Mouse (Mus musculus): Measurements from ENCODE around the gene Pcnx3. TPM values are rescaled to one million over a fixed set of nuclear protein-coding genes. Genes with fewer than 3 reads are reported as not detected.
A peak's percentile ranks its signal among the peaks of the same experiment; 100 is the strongest.
"Not testable (repeated sequence)": the region's sequence is repeated elsewhere in the genome, so short reads cannot be mapped to it uniquely, and the experiment has no call there.

Gene Pcnx3
- polyA plus RNA-seq, 1 experiment from 2014 or later: 16.4 TPM

DNA sequence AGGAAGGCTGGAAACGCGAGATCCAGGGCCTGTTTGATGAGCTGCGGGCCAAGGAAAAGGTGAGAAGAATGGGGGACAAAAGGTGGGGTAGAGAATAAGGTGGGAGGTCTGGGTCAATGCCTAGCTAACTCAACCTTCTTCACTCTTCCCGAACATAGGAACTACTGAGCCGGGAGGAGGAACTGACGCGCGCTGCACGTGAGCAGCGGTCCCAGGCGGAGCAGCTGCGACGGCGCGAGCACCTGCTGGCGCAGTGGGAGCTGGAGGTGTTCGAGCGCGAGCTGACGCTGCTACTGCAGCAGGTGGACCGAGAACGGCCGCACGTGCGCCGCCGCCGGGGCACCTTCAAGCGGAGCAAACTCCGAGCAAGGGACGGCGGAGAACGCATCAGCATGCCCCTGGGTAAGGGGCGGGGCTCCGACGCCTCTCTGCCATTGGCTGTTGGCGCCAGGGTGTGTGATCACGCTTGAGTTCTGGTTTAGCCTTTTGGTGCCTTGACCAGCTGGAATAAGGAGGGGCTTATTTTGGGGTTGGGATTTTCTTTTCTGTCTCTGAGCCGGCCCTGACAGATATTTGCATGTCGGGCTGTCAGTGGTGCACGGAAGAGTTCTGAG lies 7.2 kb upstream of the Pcnx3 start:
- Histone ChIP-seq H3K27ac (no peak overlapping the region), H3K36me3 (ENCODE audit: inconsistent target) (peaks cover 56% of the 10 kb centered on the region), H3K79me2 (ENCODE audit: inconsistent target) (peaks cover 57% of the 10 kb centered on the region), H3K4me3 (ENCODE audit: inconsistent target) (no peak overlapping the region)
- WGBS (ENCODE audit: missing documents): 95% methylated on average over 22 of the region's 41 CpGs

DNA sequence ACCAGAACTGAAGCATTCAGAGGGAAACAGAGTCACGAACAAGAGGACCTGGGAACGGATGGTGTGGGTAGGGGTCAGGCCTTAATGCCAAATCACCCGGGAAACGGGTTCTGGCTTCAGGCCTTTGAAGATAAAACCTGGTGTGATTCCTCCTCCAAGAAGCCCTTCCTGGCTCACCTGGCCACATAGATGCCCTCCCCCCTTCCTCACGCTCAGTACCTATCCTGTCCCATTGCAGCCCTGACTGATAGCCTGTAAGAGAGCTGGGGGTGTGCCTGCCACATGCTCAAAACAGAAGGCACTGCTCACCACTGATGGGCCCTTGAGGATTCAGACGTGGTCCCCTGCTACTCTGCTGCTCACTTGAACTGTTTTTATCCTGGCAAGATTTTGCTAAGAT lies 5.1 kb upstream of the Pcnx3 start:
- Histone ChIP-seq H3K36me3 (ENCODE audit: inconsistent target) (peaks cover 35% of the 10 kb centered on the region), H3K79me2 (ENCODE audit: inconsistent target) (peaks cover 71% of the 10 kb centered on the region), H3K4me3 (ENCODE audit: inconsistent target) (no peak overlapping the region), H3K27ac (peak overlapping the region; percentile 96; the same call in 1 of the 2 replicates)
- WGBS (ENCODE audit: missing documents): 86% methylated on average over 6 of the region's 6 CpGs

- peak overlapping the region; percentile 76 for H3K4me3 ChIP-seq (ENCODE audit: inconsistent target)
- 25% methylated on average over 10 of the region's 10 CpGs for WGBS (ENCODE audit: missing documents)
- H3K79me2 ChIP-seq (ENCODE audit: inconsistent target): peaks cover 70% of the 10 kb centered on the region
- peaks cover 27% of the 10 kb centered on the region for H3K36me3 ChIP-seq (ENCODE audit: inconsistent target)
- H3K27ac ChIP-seq: peak overlapping the region; percentile 96
These were observed 4.2 kb upstream of the Pcnx3 start for GRCm38 (mm10) chr19:5692913-5693396.

- peaks cover 20% of the 10 kb centered on the region; the same call in 1 of the 2 replicates for H3K36me3 ChIP-seq (ENCODE audit: inconsistent target)
- H3K79me2 ChIP-seq (ENCODE audit: inconsistent target): peaks cover 69% of the 10 kb centered on the region
- H3K4me3 ChIP-seq (ENCODE audit: inconsistent target): peak overlapping the region; percentile 76
- H3K27ac ChIP-seq: peak overlapping the region; percentile 96
- 1% methylated on average over 8 of the region's 10 CpGs for WGBS (ENCODE audit: missing documents)
These were observed 3.6 kb upstream of the Pcnx3 start for GRCm38 (mm10) chr19:5692086-5692912.

DNA sequence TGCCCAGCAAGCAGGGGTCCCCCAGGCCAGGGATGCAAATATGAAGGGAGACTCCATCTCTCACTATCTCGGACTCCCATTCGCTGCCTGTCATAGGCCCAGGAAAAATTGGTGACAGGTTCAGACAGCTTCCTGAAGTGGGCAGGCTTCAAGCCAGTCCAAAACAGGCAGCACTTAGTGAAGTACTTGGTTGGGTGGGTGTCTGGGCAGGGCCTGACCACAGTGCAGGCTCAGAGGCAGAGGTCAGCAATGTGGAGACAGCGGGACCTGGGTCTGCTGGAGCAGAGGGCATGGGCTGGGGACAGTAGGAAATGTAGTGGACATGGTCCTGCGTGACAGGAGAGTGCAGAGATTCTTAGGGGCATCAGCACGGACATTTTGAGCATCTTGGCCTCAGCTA lies 2.9 kb upstream of the Pcnx3 start:
- peak overlapping the region; percentile 96 for H3K27ac ChIP-seq
- peaks cover 72% of the 10 kb centered on the region for H3K79me2 ChIP-seq (ENCODE audit: inconsistent target)
- whole genome bisulfite sequencing (ENCODE audit: missing documents): 39% methylated on average over 5 of the region's 5 CpGs
- H3K36me3 ChIP-seq (ENCODE audit: inconsistent target): peaks cover 13% of the 10 kb centered on the region; the same call in 1 of the 2 replicates
- peak overlapping the region; percentile 76 for H3K4me3 ChIP-seq (ENCODE audit: inconsistent target)

GRCm38 (mm10) chr19:5690343-5690735 lies 1.6 kb upstream of the Pcnx3 start:
- Histone ChIP-seq H3K27ac (peak overlapping the region; percentile 96), H3K79me2 (ENCODE audit: inconsistent target) (peaks cover 79% of the 10 kb centered on the region), H3K4me3 (ENCODE audit: inconsistent target) (peak overlapping the region; percentile 76), H3K36me3 (ENCODE audit: inconsistent target) (peaks cover 18% of the 10 kb centered on the region; the same call in 1 of the 2 replicates)
- whole genome bisulfite sequencing (ENCODE audit: missing documents): 14% methylated on average over 15 of the region's 15 CpGs

DNA sequence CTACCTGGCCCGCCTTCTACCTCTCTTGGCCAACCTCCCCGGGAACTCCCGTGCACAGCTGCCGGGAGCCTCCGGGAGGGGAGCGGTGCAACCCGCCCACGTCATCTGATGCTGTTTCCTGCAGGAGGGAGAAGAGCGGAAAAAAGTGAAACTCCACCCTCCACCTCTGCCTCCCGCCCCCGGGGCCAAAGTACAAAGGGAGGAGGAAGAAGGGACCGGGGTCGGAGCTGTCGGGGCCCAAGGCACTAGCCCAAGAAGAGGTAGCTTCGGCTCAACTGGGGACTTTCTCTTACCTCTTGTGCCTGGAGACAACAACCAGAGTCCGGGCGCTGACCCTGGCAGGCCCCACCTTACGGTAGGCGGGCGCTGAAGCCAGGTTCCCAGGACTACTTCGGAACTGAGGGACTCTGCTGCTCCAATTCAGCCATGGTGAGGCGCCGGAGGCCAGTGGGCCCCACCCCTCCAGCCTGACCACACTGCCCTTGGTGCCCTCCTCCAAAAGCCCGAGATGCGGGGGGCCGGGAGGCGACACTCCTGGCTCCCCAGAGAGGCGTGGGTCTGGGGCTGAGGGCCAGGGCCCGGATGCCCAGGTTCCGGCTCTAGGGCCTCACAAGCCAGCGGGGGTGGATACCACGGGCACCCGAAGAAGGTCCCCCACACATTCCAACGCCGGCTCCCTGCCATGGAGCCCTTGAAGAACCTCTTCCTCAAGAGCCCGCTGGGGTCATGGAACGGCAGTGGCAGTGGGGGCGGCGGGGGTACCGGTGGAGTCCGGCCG lies 1.0 kb upstream of the Pcnx3 start:
- peaks cover 75% of the 10 kb centered on the region for H3K79me2 ChIP-seq (ENCODE audit: inconsistent target)
- peak overlapping the region; percentile 96 for H3K27ac ChIP-seq
- H3K4me3 ChIP-seq (ENCODE audit: inconsistent target): peak overlapping the region; percentile 76
- H3K36me3 ChIP-seq (ENCODE audit: inconsistent target): peaks cover 14% of the 10 kb centered on the region; the same call in 1 of the 2 replicates
- 3% methylated on average over 42 of the region's 42 CpGs for WGBS (ENCODE audit: missing documents)

- 0% methylated on average over 7 of the region's 7 CpGs for WGBS (ENCODE audit: missing documents)
- peaks cover 18% of the 10 kb centered on the region; the same call in 1 of the 2 replicates for H3K36me3 ChIP-seq (ENCODE audit: inconsistent target)
- peaks cover 68% of the 10 kb centered on the region for H3K79me2 ChIP-seq (ENCODE audit: inconsistent target)
- H3K27ac ChIP-seq: peak overlapping the region; percentile 96
- peak overlapping the region; percentile 76 for H3K4me3 ChIP-seq (ENCODE audit: inconsistent target)
These were observed 350 bp upstream of the Pcnx3 start for GRCm38 (mm10) chr19:5689088-5689428.

DNA sequence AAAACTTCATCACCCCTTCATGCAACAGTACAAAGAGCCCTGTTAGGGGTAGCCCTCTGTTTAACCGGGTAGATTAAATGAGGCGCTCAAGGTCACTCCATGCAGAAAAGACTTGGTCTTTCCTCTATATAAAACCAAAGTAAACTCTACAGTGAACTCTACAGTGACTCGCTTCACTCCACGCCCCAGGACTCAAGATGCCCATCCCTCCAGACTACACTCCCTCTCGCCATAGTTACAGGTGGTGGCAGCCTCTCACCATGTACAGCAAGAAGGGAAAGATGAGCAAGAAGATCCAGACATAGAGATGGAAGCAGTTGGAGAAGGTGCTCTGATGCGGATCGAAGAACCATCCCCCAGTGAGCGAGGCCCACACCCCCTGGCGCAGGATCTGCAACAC lies 970 bp downstream of the Pcnx3 start:
- peaks cover 32% of the 10 kb centered on the region for H3K36me3 ChIP-seq (ENCODE audit: inconsistent target)
- peaks cover 55% of the 10 kb centered on the region for H3K79me2 ChIP-seq (ENCODE audit: inconsistent target)
- 42% methylated on average over 9 of the region's 9 CpGs for WGBS (ENCODE audit: missing documents)
- peak overlapping the region; percentile 76; the same call in 1 of the 2 replicates for H3K4me3 ChIP-seq (ENCODE audit: inconsistent target)
- no peak overlapping the region for H3K27ac ChIP-seq

- H3K27ac ChIP-seq; H3K4me3 ChIP-seq (ENCODE audit: inconsistent target): not testable (repeated sequence)
- peaks cover 47% of the 10 kb centered on the region for H3K79me2 ChIP-seq (ENCODE audit: inconsistent target)
- peaks cover 38% of the 10 kb centered on the region for H3K36me3 ChIP-seq (ENCODE audit: inconsistent target)
- 95% methylated on average over 8 of the region's 12 CpGs for WGBS (ENCODE audit: missing documents)
These were observed 1.8 kb downstream of the Pcnx3 start for GRCm38 (mm10) chr19:5686954-5687353.

DNA sequence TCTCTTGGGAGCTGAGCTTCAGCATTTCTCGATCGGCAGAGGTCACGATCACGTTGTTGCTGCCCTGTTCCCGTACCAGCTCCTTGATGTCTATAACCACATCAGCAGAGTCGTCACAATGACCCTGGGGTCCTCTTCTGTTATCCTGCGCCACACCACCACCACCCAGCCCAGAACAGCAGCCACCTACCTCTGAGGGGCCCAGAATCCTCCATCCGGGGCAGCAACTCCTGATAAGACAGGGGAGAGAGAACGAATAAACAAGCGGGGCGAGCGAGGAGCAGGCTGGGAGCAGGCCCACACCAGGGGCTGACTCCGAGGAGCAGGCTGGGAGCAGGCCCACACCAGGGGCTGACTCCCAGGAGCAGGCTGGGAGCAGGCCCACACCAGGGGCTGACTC lies 2.3 kb downstream of the Pcnx3 start:
- WGBS (ENCODE audit: missing documents): 95% methylated on average over 8 of the region's 13 CpGs
- Histone ChIP-seq H3K27ac (no peak overlapping the region), H3K36me3 (ENCODE audit: inconsistent target) (peaks cover 43% of the 10 kb centered on the region), H3K79me2 (ENCODE audit: inconsistent target) (peaks cover 42% of the 10 kb centered on the region), H3K4me3 (ENCODE audit: inconsistent target) (no peak overlapping the region)

DNA sequence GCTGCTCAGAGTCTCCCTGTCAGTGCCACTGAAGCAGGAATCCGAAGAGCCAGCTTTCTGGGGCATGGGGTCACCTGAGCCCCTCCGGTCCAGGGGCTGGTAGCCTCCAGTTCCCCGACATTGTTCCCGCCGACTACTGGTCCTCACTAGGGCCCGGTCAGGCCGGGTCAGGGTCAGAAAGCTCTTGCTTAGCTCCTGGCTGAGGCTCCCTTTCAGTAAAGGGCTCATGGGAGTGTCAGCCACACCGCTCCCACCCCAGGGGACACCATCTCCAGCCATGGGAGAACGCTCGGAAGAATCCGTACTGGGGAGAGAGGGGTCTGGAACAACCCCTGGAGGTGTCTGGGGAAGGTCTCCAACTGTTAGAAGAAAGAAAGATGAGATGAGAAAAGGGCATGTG lies 2.8 kb downstream of the Pcnx3 start:
- H3K36me3 ChIP-seq (ENCODE audit: inconsistent target): peaks cover 49% of the 10 kb centered on the region
- no peak overlapping the region for H3K4me3 ChIP-seq (ENCODE audit: inconsistent target)
- no peak overlapping the region for H3K27ac ChIP-seq
- peaks cover 36% of the 10 kb centered on the region for H3K79me2 ChIP-seq (ENCODE audit: inconsistent target)
- WGBS (ENCODE audit: missing documents): 94% methylated on average over 11 of the region's 11 CpGs

DNA sequence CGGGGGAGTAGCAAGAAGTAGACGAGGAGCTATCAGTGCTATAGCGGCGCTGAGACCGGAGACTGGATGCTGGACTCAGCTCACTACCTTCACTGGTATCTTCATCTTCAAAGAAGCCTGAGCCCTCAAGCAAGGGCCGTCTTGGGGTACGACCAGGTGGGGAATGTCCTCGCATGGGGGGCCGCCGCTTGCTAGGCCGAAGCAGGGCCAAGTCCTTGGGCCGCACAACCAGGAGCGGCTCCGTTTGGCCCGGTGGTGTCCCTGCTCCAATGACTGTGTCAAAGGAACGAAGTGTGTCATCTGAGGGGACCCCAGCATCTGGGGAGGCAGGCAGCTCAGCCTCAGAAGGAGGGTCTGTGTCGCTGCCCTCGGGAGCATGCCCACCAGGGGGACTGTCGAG lies 3.3 kb downstream of the Pcnx3 start:
- WGBS (ENCODE audit: missing documents): 94% methylated on average over 19 of the region's 19 CpGs
- Histone ChIP-seq H3K36me3 (ENCODE audit: inconsistent target) (peaks cover 53% of the 10 kb centered on the region), H3K27ac (no peak overlapping the region), H3K79me2 (ENCODE audit: inconsistent target) (peaks cover 32% of the 10 kb centered on the region), H3K4me3 (ENCODE audit: inconsistent target) (no peak overlapping the region)

DNA sequence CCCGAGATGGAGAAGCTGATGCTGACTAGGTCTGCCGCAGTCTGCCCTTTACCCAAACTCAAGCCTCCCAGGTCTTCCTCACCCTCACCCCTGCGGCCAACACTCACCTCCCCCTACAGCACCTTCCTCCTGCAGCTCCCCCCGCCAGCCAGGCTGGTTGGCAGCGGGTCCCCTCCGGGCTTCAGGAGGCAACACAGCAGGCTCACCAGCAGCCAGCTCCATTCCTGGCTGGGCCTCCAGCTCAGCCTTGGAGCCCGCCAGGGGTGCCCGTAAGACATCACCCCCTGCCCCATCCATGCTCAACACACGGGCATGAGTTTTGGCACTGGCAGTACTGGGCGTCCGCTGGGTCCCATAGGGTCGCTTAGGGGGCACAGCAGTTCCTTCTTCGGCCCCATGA lies 3.7 kb downstream of the Pcnx3 start:
- 94% methylated on average over 12 of the region's 13 CpGs for WGBS (ENCODE audit: missing documents)
- no peak overlapping the region for H3K27ac ChIP-seq
- H3K36me3 ChIP-seq (ENCODE audit: inconsistent target): peaks cover 57% of the 10 kb centered on the region
- peaks cover 27% of the 10 kb centered on the region for H3K79me2 ChIP-seq (ENCODE audit: inconsistent target)
- no peak overlapping the region for H3K4me3 ChIP-seq (ENCODE audit: inconsistent target)
